Mouse (Mus musculus): ENCODE data around the gene Alg9. TPM values are rescaled to one million over a fixed set of nuclear protein-coding genes. Genes with fewer than 3 reads are reported as not detected.
A peak's percentile ranks its signal among the peaks of the same experiment; 100 is the strongest.

Alg9 gene
- polyA plus RNA-seq, 1 experiment from 2014 or later, result 57.9 TPM

DNA sequence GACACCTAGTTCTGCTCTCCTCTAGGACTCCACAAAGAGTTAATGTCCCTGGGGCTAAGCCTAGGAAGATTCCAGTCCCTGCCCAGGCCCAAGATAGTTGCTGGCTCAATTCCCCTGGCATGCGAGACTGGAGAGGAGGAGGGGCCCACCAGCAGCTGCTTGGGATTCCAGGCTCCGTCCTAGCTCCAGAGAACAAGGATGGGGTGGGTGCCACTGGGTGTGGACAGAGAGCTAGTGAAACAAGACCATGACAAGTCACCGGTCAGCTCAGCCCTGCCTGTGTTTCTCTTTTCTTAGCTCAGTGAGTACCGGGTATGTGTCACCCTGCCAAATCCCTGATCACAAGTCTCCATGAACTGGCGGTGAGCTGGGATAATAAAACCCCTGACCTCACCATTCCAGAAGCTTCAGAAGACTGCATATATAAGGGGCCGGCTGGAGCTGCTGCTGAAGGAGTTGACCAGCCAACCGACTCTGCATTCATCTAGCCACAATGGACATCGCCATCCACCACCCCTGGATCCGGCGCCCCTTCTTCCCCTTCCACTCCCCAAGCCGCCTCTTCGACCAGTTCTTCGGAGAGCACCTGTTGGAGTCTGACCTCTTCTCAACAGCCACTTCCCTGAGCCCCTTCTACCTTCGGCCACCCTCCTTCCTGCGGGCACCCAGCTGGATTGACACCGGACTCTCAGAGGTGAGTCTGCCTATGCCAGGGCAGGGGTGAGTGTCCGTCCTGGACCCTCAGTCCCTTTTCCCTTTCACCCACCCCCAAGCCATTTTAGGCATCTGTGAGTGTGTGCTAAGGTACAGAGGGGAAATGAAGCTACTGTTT lies 21.8 kb upstream of the Alg9 start:
- Histone ChIP-seq H3K9ac (ENCODE audit: low read depth, low read length) (no peak overlapping the region), H3K27me3 (replicated peaks; ENCODE audit: control insufficient read depth, insufficient read depth, low read length) (no peaks in the 10 kb centered on the region), H3K27ac (ENCODE audit: low read depth, low read length) (no peak overlapping the region), H3K4me3 (ENCODE audit: low read length) (no peak overlapping the region), H3K4me2 (ENCODE audit: low read length) (peak overlapping the region; percentile 11; the same call in 1 of the 2 replicates), H3K36me3 (ENCODE audit: control insufficient read depth, insufficient read depth, low read length) (no peaks in the 10 kb centered on the region), H3K4me1 (ENCODE audit: control insufficient read depth, insufficient read depth, low read depth, low read length) (no peaks in the 10 kb centered on the region; the same call in 1 of the 2 replicates), H3K9me3 (ENCODE audit: control insufficient read depth, low read length) (no peaks in the 10 kb centered on the region)
- ATAC-seq, result peak; percentile 37; the same call in 1 of the 2 replicates
- WGBS, result 68% methylated on average over 17 of the region's 17 CpGs

DNA sequence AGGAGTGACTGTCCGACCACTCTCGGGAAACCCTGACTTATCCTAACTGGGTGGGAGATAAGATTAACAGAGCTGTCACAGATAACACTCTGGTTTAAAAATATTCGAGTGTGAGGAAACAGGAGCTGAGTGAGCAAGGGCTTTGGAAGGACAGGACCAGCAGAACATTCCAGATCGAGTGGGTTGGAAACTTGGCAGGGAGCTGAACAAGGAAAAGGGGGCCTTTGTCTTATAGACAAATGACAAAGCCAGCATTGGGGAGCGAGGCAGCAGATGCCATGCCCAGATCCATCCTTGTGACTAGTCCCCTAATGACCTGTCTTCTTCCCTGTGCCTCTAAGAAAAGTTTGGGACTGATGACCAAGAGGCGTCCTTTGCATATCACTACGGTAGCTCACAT lies 20.9 kb upstream of the Alg9 start:
- ATAC-seq, result no peak
- Histone ChIP-seq H3K9ac (ENCODE audit: low read depth, low read length) (no peak overlapping the region), H3K36me3 (ENCODE audit: control insufficient read depth, insufficient read depth, low read length) (no peaks in the 10 kb centered on the region), H3K4me3 (ENCODE audit: low read length) (no peak overlapping the region), H3K27me3 (replicated peaks; ENCODE audit: control insufficient read depth, insufficient read depth, low read length) (no peaks in the 10 kb centered on the region), H3K4me2 (ENCODE audit: low read length) (no peak overlapping the region), H3K4me1 (ENCODE audit: control insufficient read depth, insufficient read depth, low read depth, low read length) (no peaks in the 10 kb centered on the region; the same call in 1 of the 2 replicates), H3K9me3 (ENCODE audit: control insufficient read depth, low read length) (no peaks in the 10 kb centered on the region), H3K27ac (ENCODE audit: low read depth, low read length) (no peak overlapping the region)
- 68% methylated on average over 7 of the region's 7 CpGs for WGBS

DNA sequence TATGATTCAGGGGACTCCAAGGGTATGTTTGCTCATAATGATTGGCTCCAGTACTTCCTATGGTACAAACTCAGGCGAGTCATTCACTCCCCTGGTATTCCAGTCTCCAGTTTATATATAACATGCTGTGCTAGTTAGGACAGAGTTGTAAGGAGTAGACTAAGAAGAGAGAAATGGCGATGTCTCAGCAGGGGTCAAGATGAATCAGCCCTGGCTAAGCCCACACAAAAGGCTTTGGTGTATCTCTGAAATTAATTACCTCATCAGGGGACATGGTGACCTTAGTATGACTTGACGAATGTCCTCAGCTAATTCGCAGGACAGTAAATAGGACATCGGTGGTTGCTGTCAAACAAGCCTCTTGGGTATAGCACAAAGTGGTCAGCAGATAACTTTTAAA lies 18.1 kb upstream of the Alg9 start:
- H3K27me3 ChIP-seq (replicated peaks; ENCODE audit: control insufficient read depth, insufficient read depth, low read length), result no peaks in the 10 kb centered on the region
- H3K9ac ChIP-seq (ENCODE audit: low read depth, low read length), result no peak overlapping the region
- no peak overlapping the region for H3K4me3 ChIP-seq (ENCODE audit: low read length)
- no peaks in the 10 kb centered on the region; the same call in 1 of the 2 replicates for H3K4me1 ChIP-seq (ENCODE audit: control insufficient read depth, insufficient read depth, low read depth, low read length)
- H3K36me3 ChIP-seq (ENCODE audit: control insufficient read depth, insufficient read depth, low read length), result no peaks in the 10 kb centered on the region
- no peaks in the 10 kb centered on the region for H3K9me3 ChIP-seq (ENCODE audit: control insufficient read depth, low read length)
- no peak overlapping the region for H3K4me2 ChIP-seq (ENCODE audit: low read length)
- H3K27ac ChIP-seq (ENCODE audit: low read depth, low read length), result no peak overlapping the region
- ATAC-seq, result no peak
- WGBS, result 35% methylated on average over 5 of the region's 5 CpGs

DNA sequence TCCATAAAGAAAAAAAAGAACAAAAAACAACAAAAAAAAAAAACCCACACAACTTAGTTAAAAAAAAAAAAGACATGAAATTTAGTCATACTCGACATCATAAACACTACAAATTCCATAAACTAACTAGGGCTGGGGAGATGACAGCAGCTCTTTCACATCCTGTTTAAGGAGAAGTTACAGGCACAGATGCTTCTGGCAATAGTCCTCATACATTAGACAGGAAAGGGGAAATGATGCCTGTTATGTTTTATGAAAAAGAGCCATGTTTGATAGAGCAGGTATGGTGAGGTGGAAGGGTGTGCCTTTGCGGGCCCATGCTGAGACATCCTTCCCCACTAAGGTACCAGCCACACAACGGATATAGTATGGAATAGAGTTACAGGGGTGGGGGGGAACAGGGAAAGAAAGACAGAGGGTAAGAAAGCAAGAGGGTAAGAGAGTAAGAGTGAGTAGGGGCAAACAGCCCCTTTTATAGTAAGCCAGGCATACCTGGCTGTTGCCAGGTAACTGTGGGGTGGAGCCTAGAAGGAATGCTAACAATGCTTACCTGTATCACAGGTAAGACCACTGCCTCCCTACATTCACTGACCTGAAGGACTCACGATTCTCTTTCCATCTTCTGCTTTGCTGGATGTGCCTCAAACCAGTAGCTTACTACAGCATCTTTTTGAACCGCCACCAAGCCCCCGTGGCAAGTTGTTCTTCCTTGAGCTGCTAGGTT lies 13.1 kb upstream of the Alg9 start:
- 64% methylated on average over 6 of the region's 6 CpGs for WGBS
- Histone ChIP-seq H3K9ac (ENCODE audit: low read depth, low read length) (no peak overlapping the region), H3K27me3 (replicated peaks; ENCODE audit: control insufficient read depth, insufficient read depth, low read length) (no peaks in the 10 kb centered on the region), H3K36me3 (ENCODE audit: control insufficient read depth, insufficient read depth, low read length) (no peaks in the 10 kb centered on the region), H3K4me1 (ENCODE audit: control insufficient read depth, insufficient read depth, low read depth, low read length) (no peaks in the 10 kb centered on the region; the same call in 1 of the 2 replicates), H3K4me2 (ENCODE audit: low read length) (no peak overlapping the region), H3K9me3 (ENCODE audit: control insufficient read depth, low read length) (no peaks in the 10 kb centered on the region), H3K4me3 (ENCODE audit: low read length) (no peak overlapping the region), H3K27ac (ENCODE audit: low read depth, low read length) (no peak overlapping the region)
- ATAC-seq, result no peak

DNA sequence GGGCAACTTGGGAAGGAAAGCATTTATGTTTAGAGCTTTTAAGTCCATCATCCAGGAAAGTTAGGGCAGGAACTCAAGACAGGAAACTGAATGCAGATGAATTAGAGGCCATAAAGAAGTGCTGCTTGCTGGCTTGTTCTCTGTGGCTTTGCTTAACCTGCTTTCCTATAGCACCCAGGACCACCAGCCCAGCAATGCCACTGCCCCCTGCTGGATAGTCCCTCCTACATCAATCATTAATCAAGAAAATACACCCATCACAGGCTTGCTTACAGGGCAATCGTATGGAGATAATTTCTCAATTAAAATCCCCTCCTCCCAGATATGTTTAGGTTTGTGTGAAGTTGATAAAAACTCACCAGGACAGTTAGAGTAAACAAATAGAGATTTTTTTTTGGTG lies 11.5 kb upstream of the Alg9 start:
- Histone ChIP-seq H3K4me1 (ENCODE audit: control insufficient read depth, insufficient read depth, low read depth, low read length) (peaks cover 4% of the 10 kb centered on the region), H3K9me3 (ENCODE audit: control insufficient read depth, low read length) (no peaks in the 10 kb centered on the region)

DNA sequence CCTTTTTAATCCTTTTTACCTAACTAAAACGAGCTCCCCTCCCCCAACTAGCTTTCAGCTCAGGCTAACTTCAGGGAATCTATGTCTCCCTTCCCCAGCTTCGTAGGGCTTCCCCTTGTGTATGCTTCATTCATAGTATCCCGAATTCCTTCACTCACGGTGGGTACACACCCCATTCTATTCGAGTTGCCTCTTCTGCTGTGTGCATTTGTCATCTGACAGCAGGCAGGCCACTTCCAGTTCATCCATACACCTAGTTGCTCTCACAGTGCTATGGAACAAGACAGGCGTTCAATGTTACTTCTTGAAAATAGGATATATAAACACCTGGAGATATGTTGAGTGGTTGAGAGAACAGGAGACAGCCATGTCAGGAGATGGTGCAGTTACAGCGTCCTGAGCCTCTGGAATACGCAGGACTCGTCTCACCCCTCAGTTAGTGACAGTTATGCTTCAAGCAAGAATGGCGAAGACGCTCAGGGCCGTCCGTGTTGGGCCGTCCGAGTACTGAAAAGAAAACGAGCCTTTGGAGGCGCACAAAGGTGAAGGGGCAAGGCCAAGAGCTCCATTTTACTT lies 7.2 kb upstream of the Alg9 start:
- Histone ChIP-seq H3K4me2 (ENCODE audit: low read length) (peak overlapping the region; percentile 88), H3K9ac (ENCODE audit: low read depth, low read length) (peak overlapping the region; percentile 75), H3K27me3 (replicated peaks; ENCODE audit: control insufficient read depth, insufficient read depth, low read length) (no peaks in the 10 kb centered on the region), H3K4me3 (ENCODE audit: low read length) (peak overlapping the region; percentile 72), H3K27ac (ENCODE audit: low read depth, low read length) (peak overlapping the region; percentile 89), H3K9me3 (ENCODE audit: control insufficient read depth, low read length) (no peaks in the 10 kb centered on the region), H3K4me1 (ENCODE audit: control insufficient read depth, insufficient read depth, low read depth, low read length) (peaks cover 7% of the 10 kb centered on the region), H3K36me3 (ENCODE audit: control insufficient read depth, insufficient read depth, low read length) (no peaks in the 10 kb centered on the region)
- ATAC-seq, result peak; percentile 63
- 6% methylated on average over 17 of the region's 17 CpGs for WGBS

More for the DNA sequence above, 11.5 kb upstream of the Alg9 start:
- Histone ChIP-seq H3K9ac (ENCODE audit: low read depth, low read length) (no peak overlapping the region), H3K36me3 (ENCODE audit: control insufficient read depth, insufficient read depth, low read length) (no peaks in the 10 kb centered on the region), H3K27ac (ENCODE audit: low read depth, low read length) (no peak overlapping the region), H3K27me3 (replicated peaks; ENCODE audit: control insufficient read depth, insufficient read depth, low read length) (no peaks in the 10 kb centered on the region), H3K4me2 (ENCODE audit: low read length) (no peak overlapping the region), H3K4me3 (ENCODE audit: low read length) (no peak overlapping the region)
- no peak for ATAC-seq
- 57% methylated on average over 1 of the region's 1 CpGs for WGBS

DNA sequence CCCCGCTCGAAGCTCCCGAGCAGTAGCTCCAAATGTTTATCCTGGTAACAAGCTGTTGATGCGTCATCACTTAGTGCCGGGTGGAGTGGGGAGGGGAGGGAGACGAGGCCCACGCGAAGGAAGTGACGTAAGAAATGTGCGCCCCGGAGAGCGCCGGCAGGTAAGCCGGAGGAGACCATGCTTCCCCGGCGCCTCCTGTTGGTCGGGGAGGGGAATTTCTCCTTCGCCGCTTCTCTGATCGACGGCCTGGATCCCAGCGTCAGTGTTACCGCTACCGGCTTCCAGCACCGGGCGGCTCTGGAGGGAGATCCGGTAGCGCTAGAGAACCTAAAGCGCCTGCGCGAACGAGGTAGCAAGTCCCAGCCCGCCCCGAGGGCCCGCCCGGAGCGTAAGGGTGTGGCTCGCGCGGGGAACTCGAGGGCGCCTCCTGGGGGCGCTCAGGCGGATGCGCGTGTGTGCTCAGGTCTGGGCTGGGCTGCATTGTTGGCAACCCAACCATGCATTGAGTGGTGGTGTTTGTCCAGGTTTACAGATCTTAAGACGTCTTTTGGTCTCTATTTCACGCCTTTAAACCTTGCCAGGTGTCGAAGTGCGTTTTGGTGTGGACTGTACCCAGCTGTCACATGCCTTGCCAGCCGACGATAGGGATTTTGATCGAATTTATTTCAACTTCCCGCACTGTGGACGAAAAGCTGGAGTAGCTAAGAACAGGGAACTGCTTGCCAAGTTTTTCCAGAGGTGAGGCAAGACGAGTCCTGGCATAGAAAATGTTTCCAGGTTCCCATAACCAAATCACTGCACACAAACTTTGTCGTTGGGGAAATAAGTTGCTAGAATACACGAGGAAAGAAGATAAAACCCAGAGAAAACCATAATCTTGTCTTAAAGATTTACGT lies 6.5 kb upstream of the Alg9 start, which contains the start of gene Fdxacb1:
Gene Fdxacb1, plus strand, starts transcription at position 130 of the 896 bp plus-strand sequence.
- H3K4me2 ChIP-seq (ENCODE audit: low read length), result peak within 1 kb of the TSS; percentile 88
- peaks cover 7% of the 10 kb centered on the region for H3K4me1 ChIP-seq (ENCODE audit: control insufficient read depth, insufficient read depth, low read depth, low read length)
- H3K27ac ChIP-seq (ENCODE audit: low read depth, low read length), result peak within 1 kb of the TSS; percentile 89
- H3K27me3 ChIP-seq (replicated peaks; ENCODE audit: control insufficient read depth, insufficient read depth, low read length), result no peaks in the 10 kb centered on the region
- H3K36me3 ChIP-seq (ENCODE audit: control insufficient read depth, insufficient read depth, low read length), result no peaks in the 10 kb centered on the region
- H3K9ac ChIP-seq (ENCODE audit: low read depth, low read length), result peak within 1 kb of the TSS; percentile 75
- H3K4me3 ChIP-seq (ENCODE audit: low read length), result peak within 1 kb of the TSS; percentile 72
- H3K9me3 ChIP-seq (ENCODE audit: control insufficient read depth, low read length), result no peaks in the 10 kb centered on the region
- WGBS, result 4% methylated on average over 58 of the region's 59 CpGs
- peak; percentile 96 for ATAC-seq

DNA sequence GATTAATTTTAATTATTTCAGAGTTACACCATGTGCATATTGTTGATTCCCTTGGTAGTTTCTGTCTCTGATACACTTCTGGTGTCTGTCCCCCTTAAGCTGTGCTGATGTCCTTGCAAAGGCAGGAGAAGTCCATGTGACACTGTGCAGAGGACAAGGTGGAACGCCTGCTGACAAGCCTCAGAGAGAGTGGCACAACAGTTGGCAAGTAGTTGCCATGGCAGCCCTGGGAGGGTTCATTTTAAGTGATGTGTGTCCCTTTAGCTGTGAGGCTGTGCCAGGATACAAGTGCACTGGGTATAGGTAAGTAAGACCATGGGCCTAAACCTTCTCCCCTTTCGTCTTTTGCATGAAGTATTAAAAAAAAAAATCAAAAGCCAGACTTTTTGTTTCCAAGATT lies 4.8 kb upstream of the Alg9 start:
- Histone ChIP-seq H3K27ac (ENCODE audit: low read depth, low read length) (no peak overlapping the region), H3K9ac (ENCODE audit: low read depth, low read length) (no peak overlapping the region), H3K27me3 (replicated peaks; ENCODE audit: control insufficient read depth, insufficient read depth, low read length) (no peaks in the 10 kb centered on the region), H3K4me3 (ENCODE audit: low read length) (no peak overlapping the region), H3K4me1 (ENCODE audit: control insufficient read depth, insufficient read depth, low read depth, low read length) (peaks cover 15% of the 10 kb centered on the region), H3K9me3 (ENCODE audit: control insufficient read depth, low read length) (no peaks in the 10 kb centered on the region), H3K36me3 (ENCODE audit: control insufficient read depth, insufficient read depth, low read length) (no peaks in the 10 kb centered on the region), H3K4me2 (ENCODE audit: low read length) (no peak overlapping the region)
- WGBS, result 69% methylated on average over 2 of the region's 2 CpGs
- no peak for ATAC-seq
